Mouse (Mus musculus): ENCODE results near the gene Tmem183a. TPM values are rescaled to one million over a fixed set of nuclear protein-coding genes. Genes with fewer than 3 reads are reported as not detected.

Tmem183a gene
- 245 and 286 TPM in 2 replicates for total RNA-seq (2014; rRNA removed)
- 120 and 125 TPM in 2 replicates for polyA plus RNA-seq (2015; fragmentation: Nextera tagmentation; extraction: Ambion mirVana)

DNA sequence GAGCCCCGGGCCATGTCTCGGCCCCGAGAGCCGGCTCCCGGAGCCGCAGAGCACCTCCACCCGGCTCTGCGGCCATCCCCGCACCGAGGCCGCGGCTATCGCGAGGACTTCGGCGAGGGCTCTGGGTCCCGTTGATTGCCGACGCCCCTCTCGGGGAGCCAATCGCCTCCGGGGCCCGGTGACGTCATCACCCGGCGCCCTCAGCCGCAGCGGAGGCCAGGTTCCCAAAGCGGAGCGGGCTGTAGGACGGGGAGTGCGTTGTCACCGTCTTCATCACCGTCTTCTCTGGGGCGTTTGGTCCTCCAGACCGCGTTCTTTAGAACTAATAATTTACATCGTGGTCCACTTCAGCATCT lies at the start of gene Tmem183a:
Gene Tmem183a (minus strand): TSS at position 123 of the 356 bp plus-strand sequence.
- H3K9ac ChIP-seq (replicated peaks; ENCODE audit: low read length, poor library complexity, severe bottlenecking) = peak within 1 kb of the TSS; percentile 93
- no peaks in the 10 kb centered on the region for H3K9me3 ChIP-seq (ENCODE audit: low read length)
- TF ChIP-seq CTCF (IDR thresholded peaks at IDR 0.05) = no peak
- peaks cover 13% of the 10 kb centered on the region for H3K36me3 ChIP-seq (ENCODE audit: insufficient read depth, low read length)
- ATAC-seq (ENCODE audit: low FRiP score) (peak; percentile 97), DNase-seq (ENCODE audit: low spot score) (peak; percentile 97)
- H3K27me3 ChIP-seq (ENCODE audit: insufficient read depth, low read length) = no peaks in the 10 kb centered on the region
- peak within 1 kb of the TSS; percentile 90 for H3K4me3 ChIP-seq (ENCODE audit: low read depth, low read length)
- no peaks in the 10 kb centered on the region for H3K4me1 ChIP-seq (ENCODE audit: insufficient read depth, low read length)
- H3K4me2 ChIP-seq (ENCODE audit: low read depth, low read length, poor library complexity, severe bottlenecking) = peak within 1 kb of the TSS; percentile 53
- peak within 1 kb of the TSS; percentile 80 for H3K27ac ChIP-seq (ENCODE audit: low read depth, low read length)
- 0% methylated on average over 37 of the region's 38 CpGs for WGBS

DNA sequence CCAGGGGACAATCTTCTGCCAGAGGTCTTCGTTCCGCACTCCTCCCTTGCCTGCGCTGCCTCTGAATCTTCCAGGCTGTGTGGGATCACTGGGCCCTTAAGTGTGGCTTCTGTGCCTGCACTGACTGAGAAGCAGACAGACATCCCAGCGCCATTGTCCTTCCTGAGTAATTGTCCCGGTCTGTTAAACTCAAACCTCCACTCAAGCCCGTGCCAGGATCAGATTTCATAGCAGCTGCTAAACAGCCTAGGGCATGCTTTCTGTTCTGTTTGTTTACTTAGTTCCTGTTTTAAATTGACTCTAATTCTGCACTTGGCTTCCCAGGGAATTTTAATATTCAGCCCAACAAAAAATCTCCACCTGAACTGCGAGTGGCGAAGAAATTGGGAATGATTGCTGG lies 46.3 kb upstream of the Tmem183a start:
- ATAC-seq (ENCODE audit: low FRiP score) = no peak
- no peak for DNase-seq (ENCODE audit: low spot score)
- 79% methylated on average over 8 of the region's 8 CpGs for WGBS
- no peak for TF ChIP-seq CTCF (IDR thresholded peaks at IDR 0.05)
- Histone ChIP-seq H3K9ac (replicated peaks; ENCODE audit: low read length, poor library complexity, severe bottlenecking) (no peak overlapping the region), H3K27ac (ENCODE audit: low read depth, low read length) (no peak overlapping the region), H3K36me3 (ENCODE audit: insufficient read depth, low read length) (no peaks in the 10 kb centered on the region), H3K27me3 (ENCODE audit: insufficient read depth, low read length) (no peaks in the 10 kb centered on the region), H3K4me1 (ENCODE audit: insufficient read depth, low read length) (no peaks in the 10 kb centered on the region), H3K4me2 (ENCODE audit: low read depth, low read length, poor library complexity, severe bottlenecking) (no peak overlapping the region), H3K4me3 (ENCODE audit: low read depth, low read length) (no peak overlapping the region), H3K9me3 (ENCODE audit: low read length) (no peaks in the 10 kb centered on the region)

DNA sequence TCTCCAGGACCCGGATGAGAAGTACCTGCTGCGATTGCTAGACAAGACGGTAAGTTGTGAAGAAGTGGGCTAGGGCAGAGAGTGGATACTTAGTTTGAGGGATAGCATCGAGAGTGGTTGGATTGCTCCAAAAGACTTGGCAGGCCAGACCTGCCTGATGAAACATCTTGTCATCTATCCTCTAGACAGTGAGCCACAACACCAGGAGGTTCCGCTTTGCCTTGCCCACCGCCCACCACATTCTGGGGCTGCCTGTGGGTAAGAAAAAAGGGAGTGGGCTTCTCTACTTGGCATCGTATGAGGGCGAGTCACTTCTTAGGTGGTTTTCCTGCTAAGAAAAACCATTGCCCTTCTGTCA lies 44.6 kb upstream of the Tmem183a start:
- ATAC-seq (ENCODE audit: low FRiP score) = no peak
- Histone ChIP-seq H3K27me3 (ENCODE audit: insufficient read depth, low read length) (no peaks in the 10 kb centered on the region), H3K9me3 (ENCODE audit: low read length) (no peaks in the 10 kb centered on the region), H3K36me3 (ENCODE audit: insufficient read depth, low read length) (no peaks in the 10 kb centered on the region), H3K4me3 (ENCODE audit: low read depth, low read length) (peak overlapping the region; percentile 68), H3K27ac (ENCODE audit: low read depth, low read length) (no peak overlapping the region), H3K4me1 (ENCODE audit: insufficient read depth, low read length) (no peaks in the 10 kb centered on the region), H3K4me2 (ENCODE audit: low read depth, low read length, poor library complexity, severe bottlenecking) (peak overlapping the region; percentile 97), H3K9ac (replicated peaks; ENCODE audit: low read length, poor library complexity, severe bottlenecking) (peak overlapping the region; percentile 54; the same call in 1 of the 2 replicates)
- TF ChIP-seq CTCF (IDR thresholded peaks at IDR 0.05) = no peak
- DNase-seq (ENCODE audit: low spot score) = no peak
- WGBS = 31% methylated on average over 8 of the region's 8 CpGs

DNA sequence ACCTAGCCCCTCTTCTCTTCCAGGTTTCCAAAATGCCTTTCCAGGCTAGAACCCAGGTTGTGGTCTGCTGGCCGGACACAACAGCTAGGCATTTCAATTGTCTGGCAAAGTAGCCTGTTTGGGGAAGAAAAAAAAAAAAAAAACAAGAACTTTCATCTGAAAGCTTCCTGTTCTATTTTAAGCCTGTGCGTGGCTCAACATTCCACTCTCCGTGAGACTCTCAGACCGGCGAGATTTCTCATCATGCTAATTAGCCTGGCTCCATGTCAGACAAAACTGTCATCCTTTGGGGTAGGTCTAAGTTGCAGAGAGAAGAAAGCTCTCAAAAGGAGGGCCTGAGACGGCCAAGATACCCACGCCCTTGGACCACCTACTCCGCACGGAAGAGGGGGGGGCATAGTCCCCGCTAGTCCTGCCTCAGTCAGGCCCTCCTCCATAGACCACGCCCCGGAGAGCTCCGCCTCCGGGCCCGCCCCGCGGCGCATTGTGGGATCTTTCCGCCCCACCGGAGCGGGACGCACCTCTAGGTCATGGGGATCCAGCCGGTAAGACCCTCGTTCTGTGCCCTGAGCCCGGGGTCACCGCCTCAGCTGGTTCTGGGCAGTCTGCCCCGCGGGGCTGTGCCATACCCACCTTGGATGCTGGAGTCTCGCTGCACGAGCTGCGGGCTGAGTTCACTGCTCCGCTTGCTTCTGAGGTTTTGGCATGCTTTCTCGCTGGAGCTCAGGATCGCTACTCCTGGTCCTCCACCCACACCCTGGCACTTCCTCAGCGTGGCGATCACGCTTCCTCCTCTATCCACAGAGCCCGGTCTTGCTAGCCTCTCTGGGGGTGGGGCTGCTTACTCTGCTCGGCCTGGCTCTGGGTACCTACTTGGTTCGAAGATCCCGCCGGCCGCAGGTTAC lies 44.0 kb upstream of the Tmem183a start, which contains the start of gene Cyb5r1:
Gene Cyb5r1 (plus strand): TSS at position 51 of the 905 bp plus-strand sequence.
- H3K27ac ChIP-seq (ENCODE audit: low read depth, low read length) = no peak within 1 kb of the TSS
- no peak for TF ChIP-seq CTCF (IDR thresholded peaks at IDR 0.05)
- peak; percentile 53 for DNase-seq (ENCODE audit: low spot score)
- no peaks in the 10 kb centered on the region for H3K36me3 ChIP-seq (ENCODE audit: insufficient read depth, low read length)
- peak within 1 kb of the TSS; percentile 54 for H3K9ac ChIP-seq (replicated peaks; ENCODE audit: low read length, poor library complexity, severe bottlenecking)
- ATAC-seq (ENCODE audit: low FRiP score) = peak; percentile 86
- WGBS = 2% methylated on average over 42 of the region's 43 CpGs
- H3K9me3 ChIP-seq (ENCODE audit: low read length) = no peaks in the 10 kb centered on the region
- peak within 1 kb of the TSS; percentile 68 for H3K4me3 ChIP-seq (ENCODE audit: low read depth, low read length)
- no peaks in the 10 kb centered on the region for H3K27me3 ChIP-seq (ENCODE audit: insufficient read depth, low read length)
- H3K4me1 ChIP-seq (ENCODE audit: insufficient read depth, low read length) = no peaks in the 10 kb centered on the region
- peak within 1 kb of the TSS; percentile 97 for H3K4me2 ChIP-seq (ENCODE audit: low read depth, low read length, poor library complexity, severe bottlenecking)

DNA sequence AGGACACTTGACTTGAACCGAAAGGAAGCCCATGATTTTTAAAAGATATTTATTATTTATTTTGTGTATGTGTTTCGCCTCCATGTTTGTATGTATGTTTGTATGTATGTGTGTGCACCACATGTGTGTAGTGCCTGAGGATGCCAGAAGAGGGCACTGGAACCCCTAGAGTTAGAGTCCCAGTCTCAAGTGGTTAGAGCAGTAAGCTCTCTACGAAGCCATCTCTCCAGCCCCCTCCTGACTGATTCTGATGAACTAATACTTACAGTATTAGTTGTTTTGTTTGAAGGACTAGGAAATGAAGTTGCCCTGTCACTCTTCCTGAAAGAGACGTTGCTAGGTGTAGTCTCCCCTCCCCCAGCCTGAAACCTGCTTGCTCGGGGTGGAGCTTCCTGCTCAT lies 38.0 kb upstream of the Tmem183a start:
- no peak for ATAC-seq (ENCODE audit: low FRiP score)
- no peak overlapping the region for H3K4me3 ChIP-seq (ENCODE audit: low read depth, low read length)
- H3K4me2 ChIP-seq (ENCODE audit: low read depth, low read length, poor library complexity, severe bottlenecking) = no peak overlapping the region
- TF ChIP-seq CTCF (IDR thresholded peaks at IDR 0.05) = no peak
- no peaks in the 10 kb centered on the region for H3K36me3 ChIP-seq (ENCODE audit: insufficient read depth, low read length)
- H3K27me3 ChIP-seq (ENCODE audit: insufficient read depth, low read length) = no peaks in the 10 kb centered on the region
- WGBS = 68% methylated on average over 5 of the region's 5 CpGs
- H3K9ac ChIP-seq (replicated peaks; ENCODE audit: low read length, poor library complexity, severe bottlenecking) = no peak overlapping the region
- no peak for DNase-seq (ENCODE audit: low spot score)
- H3K9me3 ChIP-seq (ENCODE audit: low read length) = no peaks in the 10 kb centered on the region
- H3K27ac ChIP-seq (ENCODE audit: low read depth, low read length) = no peak overlapping the region
- H3K4me1 ChIP-seq (ENCODE audit: insufficient read depth, low read length) = no peaks in the 10 kb centered on the region

DNA sequence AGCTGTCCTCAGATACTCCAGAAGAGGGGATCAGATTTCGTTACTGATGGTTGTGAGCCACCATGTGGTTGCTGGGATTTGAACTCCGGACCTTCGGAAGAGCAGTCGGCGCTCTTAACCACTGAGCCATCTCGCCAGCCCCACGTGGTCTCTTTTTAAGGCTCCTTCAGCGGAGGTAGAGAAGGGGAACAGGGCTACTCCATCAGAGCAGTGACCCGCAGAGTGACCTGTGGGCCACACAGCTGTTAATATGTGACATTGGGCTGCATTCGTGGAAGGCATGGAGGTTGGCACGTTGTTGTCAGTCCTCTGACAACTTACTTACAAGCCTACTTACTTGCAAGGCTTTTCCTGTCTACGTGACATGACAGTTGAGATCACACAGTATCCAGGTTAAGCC lies 36.4 kb upstream of the Tmem183a start:
- ATAC-seq (ENCODE audit: low FRiP score) = no peak
- no peak overlapping the region for H3K9ac ChIP-seq (replicated peaks; ENCODE audit: low read length, poor library complexity, severe bottlenecking)
- H3K4me3 ChIP-seq (ENCODE audit: low read depth, low read length) = no peak overlapping the region
- H3K27me3 ChIP-seq (ENCODE audit: insufficient read depth, low read length) = no peaks in the 10 kb centered on the region
- no peak overlapping the region for H3K27ac ChIP-seq (ENCODE audit: low read depth, low read length)
- H3K4me1 ChIP-seq (ENCODE audit: insufficient read depth, low read length) = no peaks in the 10 kb centered on the region
- 91% methylated on average over 12 of the region's 12 CpGs for WGBS
- H3K36me3 ChIP-seq (ENCODE audit: insufficient read depth, low read length) = no peaks in the 10 kb centered on the region
- H3K4me2 ChIP-seq (ENCODE audit: low read depth, low read length, poor library complexity, severe bottlenecking) = no peak overlapping the region
- DNase-seq (ENCODE audit: low spot score) = no peak
- H3K9me3 ChIP-seq (ENCODE audit: low read length) = no peaks in the 10 kb centered on the region
- no peak for TF ChIP-seq CTCF (IDR thresholded peaks at IDR 0.05)
